Mouse (Mus musculus): ENCODE measurements around the gene Flvcr2.
"Not testable (repeated sequence)": the region's sequence is repeated elsewhere in the genome, so short reads cannot be mapped to it uniquely, and the experiment has no call there.

Flvcr2 gene

GRCm38 (mm10) chr12:85745827-85746695 is at the start of gene Flvcr2:
TSS of gene Flvcr2 (plus strand) at chr12:85746539.
- in situ Hi-C loops (cut with MboI; ENCODE audit: low sequenced_read_pairs): no loop called here

GRCm38 (mm10) chr12:85698179-85698578 is 48.2 kb upstream of the Flvcr2 start:
- in situ Hi-C loops (cut with MboI; ENCODE audit: low sequenced_read_pairs): not testable (repeated sequence)

- in situ Hi-C loops (cut with MboI; ENCODE audit: low sequenced_read_pairs): no loop called here
Observed at GRCm38 (mm10) chr12:85700191-85700841, 46.0 kb upstream of the Flvcr2 start.

GRCm38 (mm10) chr12:85700842-85701223 is 45.5 kb upstream of the Flvcr2 start:
- in situ Hi-C loops (cut with MboI; ENCODE audit: low sequenced_read_pairs): no loop called here

- in situ Hi-C loops (cut with MboI; ENCODE audit: low sequenced_read_pairs): no loop called here
Observed at GRCm38 (mm10) chr12:85702166-85703055, 43.9 kb upstream of the Flvcr2 start.

GRCm38 (mm10) chr12:85703507-85703906 is 42.8 kb upstream of the Flvcr2 start:
- in situ Hi-C loops (cut with MboI; ENCODE audit: low sequenced_read_pairs): no loop called here

- in situ Hi-C loops (cut with MboI; ENCODE audit: low sequenced_read_pairs): no loop called here
Observed at GRCm38 (mm10) chr12:85704566-85704965, 41.8 kb upstream of the Flvcr2 start.

- in situ Hi-C loops (cut with MboI; ENCODE audit: low sequenced_read_pairs): no loop called here
Observed at GRCm38 (mm10) chr12:85705002-85705830, 41.1 kb upstream of the Flvcr2 start.

GRCm38 (mm10) chr12:85705831-85706530 is 40.4 kb upstream of the Flvcr2 start:
- in situ Hi-C loops (cut with MboI; ENCODE audit: low sequenced_read_pairs): no loop called here

- in situ Hi-C loops (cut with MboI; ENCODE audit: low sequenced_read_pairs): no loop called here
Observed at GRCm38 (mm10) chr12:85706906-85707305, 39.4 kb upstream of the Flvcr2 start.

- in situ Hi-C loops (cut with MboI; ENCODE audit: low sequenced_read_pairs): no loop called here
Observed at GRCm38 (mm10) chr12:85707391-85707790, 38.9 kb upstream of the Flvcr2 start.

- in situ Hi-C loops (cut with MboI; ENCODE audit: low sequenced_read_pairs): no loop called here
Observed at GRCm38 (mm10) chr12:85708556-85708955, 37.8 kb upstream of the Flvcr2 start.

- in situ Hi-C loops (cut with MboI; ENCODE audit: low sequenced_read_pairs): no loop called here
Observed at GRCm38 (mm10) chr12:85710695-85711094, 35.6 kb upstream of the Flvcr2 start.

- in situ Hi-C loops (cut with MboI; ENCODE audit: low sequenced_read_pairs): no loop called here
Observed at GRCm38 (mm10) chr12:85712587-85712986, 33.8 kb upstream of the Flvcr2 start.

GRCm38 (mm10) chr12:85714126-85714525 is 32.2 kb upstream of the Flvcr2 start:
- in situ Hi-C loops (cut with MboI; ENCODE audit: low sequenced_read_pairs): no loop called here

- in situ Hi-C loops (cut with MboI; ENCODE audit: low sequenced_read_pairs): no loop called here
Observed at GRCm38 (mm10) chr12:85725306-85725705, 21.0 kb upstream of the Flvcr2 start.

GRCm38 (mm10) chr12:85726729-85727397 is 19.5 kb upstream of the Flvcr2 start:
- in situ Hi-C loops (cut with MboI; ENCODE audit: low sequenced_read_pairs): no loop called here

- in situ Hi-C loops (cut with MboI; ENCODE audit: low sequenced_read_pairs): no loop called here
Observed at GRCm38 (mm10) chr12:85728181-85728580, 18.2 kb upstream of the Flvcr2 start.

Measured in CH12F3 (cell line).